Mouse (Mus musculus): ENCODE results near the gene Ube2l3.

DNA sequence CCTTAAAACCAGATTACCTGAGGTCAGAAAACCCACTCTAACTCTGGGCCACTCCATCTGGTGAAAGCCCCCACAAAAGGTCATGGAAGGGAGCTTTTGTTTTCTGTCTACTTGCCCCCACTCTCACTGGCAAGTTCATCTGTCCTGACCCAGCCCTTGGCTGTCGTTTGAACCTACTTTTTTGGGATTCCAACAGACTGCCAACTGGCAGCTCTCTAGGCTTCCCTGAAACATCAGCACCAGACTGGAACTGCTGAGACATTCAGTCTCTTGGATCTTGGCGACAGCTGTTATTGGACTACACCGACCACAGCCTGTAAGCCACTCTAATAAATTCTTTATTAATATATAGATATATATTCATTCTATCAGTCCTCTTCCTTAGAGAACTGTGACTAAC, 19.4 kb downstream of the Ube2l3 start:
- TF ChIP-seq GATA1 (IDR thresholded peaks at IDR 0.05; ENCODE audit: low read length) (no peak), TAL1 (IDR thresholded peaks at IDR 0.05; ENCODE audit: low read length) (no peak)
